Mouse (Mus musculus): Measurements from ENCODE around the gene Klhl26. TPM values are rescaled to one million over a fixed set of nuclear protein-coding genes. Genes with fewer than 3 reads are reported as not detected.

The Klhl26 gene
- polyA plus RNA-seq, 1 experiment from 2014 or later: 28.2 TPM

- Histone ChIP-seq H3K4me1 (peaks cover 51% of the 10 kb centered on the region), H3K4me2 (peak overlapping the region; percentile 65), H3K27ac (peak overlapping the region; percentile 98), H3K4me3 (peak overlapping the region; percentile 99), H3K36me3 (peaks cover 35% of the 10 kb centered on the region), H3K9ac (peak overlapping the region; percentile 99), H3K9me3 (no peaks in the 10 kb centered on the region), H3K27me3 (no peaks in the 10 kb centered on the region)
- 9% methylated on average over 25 of the region's 25 CpGs for WGBS
- no peak for ATAC-seq (ENCODE audit: insufficient number of reproducible peaks, low FRiP score, low TSS enrichment, low read depth)
Measured at GRCm38 (mm10) chr8:70509281-70509952, 32.6 kb upstream of the Klhl26 start.

GRCm38 (mm10) chr8:70507027-70507393 lies 30.2 kb upstream of the Klhl26 start:
- Histone ChIP-seq H3K9me3 (no peaks in the 10 kb centered on the region), H3K4me1 (peaks cover 63% of the 10 kb centered on the region), H3K9ac (no peak overlapping the region), H3K27ac (peak overlapping the region; percentile 96), H3K4me3 (peak overlapping the region; percentile 76), H3K4me2 (no peak overlapping the region), H3K36me3 (peaks cover 22% of the 10 kb centered on the region), H3K27me3 (peaks cover 9% of the 10 kb centered on the region)
- WGBS: 57% methylated on average over 5 of the region's 5 CpGs
- ATAC-seq (ENCODE audit: insufficient number of reproducible peaks, low FRiP score, low TSS enrichment, low read depth): no peak

- Histone ChIP-seq H3K9ac (peak within 1 kb of the TSS; percentile 82), H3K4me1 (peaks cover 63% of the 10 kb centered on the region), H3K4me3 (peak within 1 kb of the TSS; percentile 76), H3K27ac (peak within 1 kb of the TSS; percentile 96), H3K9me3 (no peaks in the 10 kb centered on the region), H3K4me2 (peak within 1 kb of the TSS; percentile 81), H3K27me3 (peaks cover 14% of the 10 kb centered on the region), H3K36me3 (peaks cover 22% of the 10 kb centered on the region)
- 2% methylated on average over 40 of the region's 40 CpGs for WGBS
- peak; percentile 86 for ATAC-seq (ENCODE audit: insufficient number of reproducible peaks, low FRiP score, low TSS enrichment, low read depth)
Measured at GRCm38 (mm10) chr8:70506328-70507026, 29.7 kb upstream of the Klhl26 start, which contains the start of gene Rex1bd. Gene Rex1bd (minus strand): TSS chr8:70506752.

- ATAC-seq (ENCODE audit: insufficient number of reproducible peaks, low FRiP score, low TSS enrichment, low read depth): peak; percentile 1; the same call in 1 of the 2 replicates
- Histone ChIP-seq H3K9me3 (no peaks in the 10 kb centered on the region), H3K27me3 (peaks cover 20% of the 10 kb centered on the region), H3K36me3 (peaks cover 22% of the 10 kb centered on the region), H3K27ac (peak overlapping the region; percentile 96), H3K4me1 (peaks cover 69% of the 10 kb centered on the region), H3K4me3 (peak overlapping the region; percentile 76), H3K4me2 (peak overlapping the region; percentile 81), H3K9ac (peak overlapping the region; percentile 82)
- WGBS: 32% methylated on average over 32 of the region's 32 CpGs
Measured at GRCm38 (mm10) chr8:70505698-70506327, 29.0 kb upstream of the Klhl26 start.

- Histone ChIP-seq H3K9ac (no peak overlapping the region), H3K9me3 (no peaks in the 10 kb centered on the region), H3K27me3 (peaks cover 30% of the 10 kb centered on the region), H3K4me2 (peak overlapping the region; percentile 81; the same call in 1 of the 2 replicates), H3K36me3 (peaks cover 22% of the 10 kb centered on the region), H3K27ac (peak overlapping the region; percentile 73), H3K4me1 (peaks cover 77% of the 10 kb centered on the region), H3K4me3 (peak overlapping the region; percentile 76)
- 59% methylated on average over 3 of the region's 3 CpGs for WGBS
- ATAC-seq (ENCODE audit: insufficient number of reproducible peaks, low FRiP score, low TSS enrichment, low read depth): no peak
Measured at GRCm38 (mm10) chr8:70504851-70505250, 28.1 kb upstream of the Klhl26 start.

- no peak overlapping the region for H3K4me3 ChIP-seq
- peaks cover 78% of the 10 kb centered on the region for H3K4me1 ChIP-seq
Measured at GRCm38 (mm10) chr8:70504291-70504716, 27.5 kb upstream of the Klhl26 start.

GRCm38 (mm10) chr8:70503062-70503750 lies 26.4 kb upstream of the Klhl26 start:
- Histone ChIP-seq H3K4me1 (peaks cover 69% of the 10 kb centered on the region), H3K9me3 (no peaks in the 10 kb centered on the region), H3K27me3 (peaks cover 40% of the 10 kb centered on the region), H3K27ac (peak overlapping the region; percentile 51), H3K4me3 (peak overlapping the region; percentile 9; the same call in 1 of the 2 replicates), H3K9ac (no peak overlapping the region), H3K36me3 (peaks cover 13% of the 10 kb centered on the region), H3K4me2 (peak overlapping the region; percentile 31)
- no peak for ATAC-seq (ENCODE audit: insufficient number of reproducible peaks, low FRiP score, low TSS enrichment, low read depth)
- 12% methylated on average over 46 of the region's 46 CpGs for WGBS

More at GRCm38 (mm10) chr8:70504291-70504716, 27.5 kb upstream of the Klhl26 start:
- Histone ChIP-seq H3K27me3 (peaks cover 35% of the 10 kb centered on the region), H3K9me3 (no peaks in the 10 kb centered on the region), H3K27ac (peak overlapping the region; percentile 73), H3K9ac (no peak overlapping the region), H3K4me2 (peak overlapping the region; percentile 36), H3K36me3 (peaks cover 22% of the 10 kb centered on the region)
- 23% methylated on average over 16 of the region's 16 CpGs for WGBS
- peak; percentile 18; the same call in 1 of the 2 replicates for ATAC-seq (ENCODE audit: insufficient number of reproducible peaks, low FRiP score, low TSS enrichment, low read depth)

GRCm38 (mm10) chr8:70502540-70502939 lies 25.8 kb upstream of the Klhl26 start:
- no peak for ATAC-seq (ENCODE audit: insufficient number of reproducible peaks, low FRiP score, low TSS enrichment, low read depth)
- Histone ChIP-seq H3K4me2 (peak overlapping the region; percentile 32), H3K4me3 (peak overlapping the region; percentile 13; the same call in 1 of the 2 replicates), H3K27me3 (peaks cover 43% of the 10 kb centered on the region), H3K36me3 (peaks cover 8% of the 10 kb centered on the region), H3K27ac (peak overlapping the region; percentile 18; the same call in 1 of the 2 replicates), H3K4me1 (peaks cover 69% of the 10 kb centered on the region), H3K9ac (no peak overlapping the region), H3K9me3 (no peaks in the 10 kb centered on the region)
- 39% methylated on average over 12 of the region's 12 CpGs for WGBS

- H3K9me3 ChIP-seq: no peaks in the 10 kb centered on the region
- H3K9ac ChIP-seq: no peak overlapping the region
- 16% methylated on average over 23 of the region's 23 CpGs for WGBS
- peaks cover 2% of the 10 kb centered on the region for H3K36me3 ChIP-seq
- peak overlapping the region; percentile 32 for H3K4me2 ChIP-seq
- peaks cover 68% of the 10 kb centered on the region for H3K4me1 ChIP-seq
- peaks cover 48% of the 10 kb centered on the region for H3K27me3 ChIP-seq
- ATAC-seq (ENCODE audit: insufficient number of reproducible peaks, low FRiP score, low TSS enrichment, low read depth): no peak
- peak overlapping the region; percentile 13; the same call in 1 of the 2 replicates for H3K4me3 ChIP-seq
- 0 out of 2 replicates have a peak overlapping the region, but pooled peaks have one; percentile 18 for H3K27ac ChIP-seq
Measured at GRCm38 (mm10) chr8:70501820-70502529, 25.2 kb upstream of the Klhl26 start.

- Histone ChIP-seq H3K4me1 (peaks cover 67% of the 10 kb centered on the region), H3K9ac (no peak overlapping the region), H3K4me2 (peak overlapping the region; percentile 32), H3K9me3 (no peaks in the 10 kb centered on the region), H3K27me3 (peaks cover 60% of the 10 kb centered on the region), H3K36me3 (no peaks in the 10 kb centered on the region), H3K4me3 (peak overlapping the region; percentile 10; the same call in 1 of the 2 replicates), H3K27ac (no peak overlapping the region)
- ATAC-seq (ENCODE audit: insufficient number of reproducible peaks, low FRiP score, low TSS enrichment, low read depth): no peak
- 15% methylated on average over 38 of the region's 39 CpGs for WGBS
Measured at GRCm38 (mm10) chr8:70500386-70501301, 23.9 kb upstream of the Klhl26 start.

All from limb, embryonic 15.5 days (tissue).